Mouse (Mus musculus) CD4-positive helper T cell, adult 2 months (primary cell): ENCODE results near the gene Ptafr.
"Not testable (repeated sequence)": the region's sequence is repeated elsewhere in the genome, so short reads cannot be mapped to it uniquely, and the experiment has no call there.

Experiments
- DNase-seq: peaks from one replicate; pipeline ENCODE4 v3.0.0-alpha.2; 2012; ENCODE audit warnings: low read depth, missing footprints, low spot score

Gene Ptafr

GRCm38 (mm10) chr4:132555550-132555949 is 8.3 kb upstream of the Ptafr start:
- not testable (repeated sequence) for DNase-seq

- no peak for DNase-seq
These were observed 606 bp upstream of the Ptafr start for GRCm38 (mm10) chr4:132563261-132563660.

- no peak for DNase-seq
These were observed 1.4 kb downstream of the Ptafr start for GRCm38 (mm10) chr4:132565089-132565747.

GRCm38 (mm10) chr4:132567361-132567779 is 3.5 kb downstream of the Ptafr start:
- no peak for DNase-seq

GRCm38 (mm10) chr4:132569115-132569514 is 5.2 kb downstream of the Ptafr start:
- DNase-seq = no peak

- DNase-seq = no peak
These were observed 7.3 kb downstream of the Ptafr start for GRCm38 (mm10) chr4:132571190-132571589.

- DNase-seq = no peak
These were observed 9.5 kb downstream of the Ptafr start for GRCm38 (mm10) chr4:132573327-132573726.

- no peak for DNase-seq
These were observed 11.0 kb downstream of the Ptafr start for GRCm38 (mm10) chr4:132574809-132575347.

- no peak for DNase-seq
These were observed 19.9 kb downstream of the Ptafr start for GRCm38 (mm10) chr4:132583781-132584180.

- DNase-seq = peak; percentile 20
These were observed 21.1 kb downstream of the Ptafr start for GRCm38 (mm10) chr4:132584975-132585374.

GRCm38 (mm10) chr4:132586282-132586681 is 22.4 kb downstream of the Ptafr start:
- peak; percentile 10 for DNase-seq

- peak; percentile 23 for DNase-seq
These were observed 24.6 kb downstream of the Ptafr start for GRCm38 (mm10) chr4:132588512-132588911.

- no peak for DNase-seq
These were observed 26.8 kb downstream of the Ptafr start for GRCm38 (mm10) chr4:132590642-132591041.

- no peak for DNase-seq
These were observed 29.1 kb downstream of the Ptafr start for GRCm38 (mm10) chr4:132592958-132593357.

- no peak for DNase-seq
These were observed 30.3 kb downstream of the Ptafr start for GRCm38 (mm10) chr4:132594191-132594590.

- no peak for DNase-seq
These were observed 35.0 kb downstream of the Ptafr start for GRCm38 (mm10) chr4:132598861-132599260.

- no peak for DNase-seq
These were observed 35.9 kb downstream of the Ptafr start for GRCm38 (mm10) chr4:132599764-132600163.

- DNase-seq = no peak
These were observed 36.6 kb downstream of the Ptafr start for GRCm38 (mm10) chr4:132600465-132600864.

GRCm38 (mm10) chr4:132601242-132601641 is 37.4 kb downstream of the Ptafr start:
- not testable (repeated sequence) for DNase-seq

GRCm38 (mm10) chr4:132603468-132603867 is 39.6 kb downstream of the Ptafr start:
- DNase-seq = no peak

GRCm38 (mm10) chr4:132605816-132606215 is 41.9 kb downstream of the Ptafr start:
- DNase-seq = no peak

- DNase-seq = no peak
These were observed 44.3 kb downstream of the Ptafr start for GRCm38 (mm10) chr4:132608147-132608546.

GRCm38 (mm10) chr4:132610301-132610984 is 46.6 kb downstream of the Ptafr start:
- DNase-seq = no peak
